Mouse (Mus musculus): Measurements from ENCODE around the gene Rnf185. TPM values are rescaled to one million over a fixed set of nuclear protein-coding genes. Genes with fewer than 3 reads are reported as not detected.

Gene Rnf185
- total RNA-seq, 2 experiments from 2014 or later: 3.0 to 8.4 TPM

- peak; percentile 98 for ATAC-seq (replicated peaks; ENCODE audit: low FRiP score, low TSS enrichment, poor library complexity, severe bottlenecking)
These were observed 81.1 kb downstream of the Rnf185 start for GRCm38 (mm10) chr11:3370928-3371598.

- no peak for ATAC-seq (replicated peaks; ENCODE audit: low FRiP score, low TSS enrichment, poor library complexity, severe bottlenecking)
These were observed 82.0 kb downstream of the Rnf185 start for GRCm38 (mm10) chr11:3370162-3370561.

GRCm38 (mm10) chr11:3369449-3369848, 82.7 kb downstream of the Rnf185 start:
- no peak for ATAC-seq (replicated peaks; ENCODE audit: low FRiP score, low TSS enrichment, poor library complexity, severe bottlenecking)

- no peak for ATAC-seq (replicated peaks; ENCODE audit: low FRiP score, low TSS enrichment, poor library complexity, severe bottlenecking)
These were observed 83.2 kb downstream of the Rnf185 start for GRCm38 (mm10) chr11:3368983-3369382.

- no peak for ATAC-seq (replicated peaks; ENCODE audit: low FRiP score, low TSS enrichment, poor library complexity, severe bottlenecking)
These were observed 85.8 kb downstream of the Rnf185 start for GRCm38 (mm10) chr11:3366411-3366810.

Other genes with a start within 250 kb of the Rnf185 start
- 103 and 156 TPM in 2 replicates for gene Eif4enif1, start 250.0 kb downstream of the Rnf185 start, total RNA-seq (2014; fragmentation: Nextera tagmentation)
- 58.1 and 86.4 TPM in 2 replicates for gene Eif4enif1, start 250.0 kb downstream of the Rnf185 start, total RNA-seq (2017)
- 178 and 211 TPM in 2 replicates for gene Drg1, start 185.9 kb downstream of the Rnf185 start, total RNA-seq (2014; fragmentation: Nextera tagmentation)
- gene Drg1, start 185.9 kb downstream of the Rnf185 start, total RNA-seq (2017): 230 and 276 TPM in 2 replicates
- gene Patz1, start 163.5 kb downstream of the Rnf185 start, total RNA-seq (2014; fragmentation: Nextera tagmentation): 89.5 and 92.4 TPM in 2 replicates
- 64.2 and 78.3 TPM in 2 replicates for gene Patz1, start 163.5 kb downstream of the Rnf185 start, total RNA-seq (2017)
- gene Pik3ip1, start 122.0 kb downstream of the Rnf185 start, total RNA-seq (2014; fragmentation: Nextera tagmentation): 8.3 and 20.5 TPM in 2 replicates
- gene Pik3ip1, start 122.0 kb downstream of the Rnf185 start, total RNA-seq (2017): 17.5 and 28.1 TPM in 2 replicates
- 23.6 and 24.4 TPM in 2 replicates for gene Limk2, start 43.2 kb downstream of the Rnf185 start, total RNA-seq (2014; fragmentation: Nextera tagmentation)
- gene Limk2, start 43.2 kb downstream of the Rnf185 start, total RNA-seq (2017): 15.8 and 24.5 TPM in 2 replicates
- gene Pla2g3, start 35.9 kb upstream of the Rnf185 start, total RNA-seq (2014; fragmentation: Nextera tagmentation): 0.12 TPM in 1 of 2 replicates, not detected in the other
- gene Pla2g3, start 35.9 kb upstream of the Rnf185 start, total RNA-seq (2017): 0.28 TPM in 1 of 2 replicates, not detected in the other
- gene Inpp5j, start 52.5 kb upstream of the Rnf185 start, total RNA-seq (2014; fragmentation: Nextera tagmentation): 0.37 TPM in 1 of 2 replicates, not detected in the other
- not detected in 2 replicates for gene Inpp5j, start 52.5 kb upstream of the Rnf185 start, total RNA-seq (2017)
- not detected in 2 replicates for gene Selenom, start 62.3 kb upstream of the Rnf185 start, total RNA-seq (2014; fragmentation: Nextera tagmentation)
- gene Selenom, start 62.3 kb upstream of the Rnf185 start, total RNA-seq (2017): not detected in 2 replicates
- 3.3 and 4.1 TPM in 2 replicates for gene Smtn, start 88.2 kb upstream of the Rnf185 start, total RNA-seq (2014; fragmentation: Nextera tagmentation)
- gene Smtn, start 88.2 kb upstream of the Rnf185 start, total RNA-seq (2017): 0.30 and 1.3 TPM in 2 replicates
- 40.6 and 55.0 TPM in 2 replicates for gene Morc2a, start 196.8 kb upstream of the Rnf185 start, total RNA-seq (2014; fragmentation: Nextera tagmentation)
- gene Morc2a, start 196.8 kb upstream of the Rnf185 start, total RNA-seq (2017): 36.5 and 42.2 TPM in 2 replicates